Mouse (Mus musculus): ENCODE results near the gene Lactbl1.

- TF ChIP-seq POLR2AphosphoS2 (IDR thresholded peaks at IDR 0.05; ENCODE audit: insufficient read length, low read depth), result no peak
- TF ChIP-seq MYOD1 (IDR thresholded peaks at IDR 0.05; ENCODE audit: control insufficient read depth in 1 of 3, insufficient read length in 2 of 3, low read depth in 2 of 3), result no peak
These were observed 21.9 kb upstream of the Lactbl1 start for GRCm38 (mm10) chr4:136600536-136600935.
